Comparison of ENCODE assay signal across 9 mouse cellular contexts in the genomic region with DNA sequence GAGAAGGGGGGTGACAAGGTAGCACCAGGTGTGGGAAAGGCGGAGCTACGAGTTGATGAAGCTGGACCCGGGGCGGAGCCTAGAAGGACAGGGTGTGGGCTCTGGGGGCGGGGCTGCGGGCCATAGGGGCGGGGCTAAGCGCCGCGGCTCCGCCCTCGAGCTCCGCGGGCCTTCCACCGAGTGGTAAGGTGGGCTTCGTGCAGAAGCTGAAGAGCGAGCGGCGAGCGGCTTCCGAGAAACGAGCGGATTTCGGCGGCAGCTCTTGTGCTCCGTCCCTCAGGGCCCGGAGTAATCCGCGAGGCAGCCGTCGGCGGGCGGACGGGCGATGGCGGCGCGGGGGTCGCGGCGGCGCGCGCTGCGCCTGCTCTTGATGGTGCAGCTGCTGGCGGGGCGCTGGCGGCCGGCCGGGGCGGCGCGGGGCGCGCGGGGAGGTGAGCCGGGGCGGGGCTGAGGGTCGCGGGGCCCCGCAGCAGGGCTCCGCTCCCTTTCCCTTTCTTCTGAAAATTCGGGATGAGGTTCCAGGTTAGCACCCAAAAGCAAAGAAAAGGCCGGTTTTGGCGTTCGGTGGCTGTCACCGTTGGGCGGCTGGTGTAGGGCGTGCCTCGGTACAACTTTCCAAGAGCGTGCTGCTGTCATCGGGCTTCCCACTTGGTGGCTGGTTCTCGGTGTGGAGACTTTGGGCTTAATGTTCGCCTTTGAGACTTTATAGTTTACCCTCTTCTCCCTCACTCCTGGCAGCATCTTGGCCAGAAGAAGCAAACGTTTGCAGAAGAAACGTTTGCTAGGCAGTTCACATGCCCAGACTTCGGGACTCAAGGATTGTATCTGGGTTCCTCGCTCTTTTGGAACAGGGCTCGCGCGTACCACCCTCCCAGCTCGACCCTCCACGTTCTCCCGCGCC. TPM values are rescaled to one million over a fixed set of nuclear protein-coding genes. Genes with fewer than 3 reads are reported as not detected.
DNase-seq lines count a peak whose midpoint lies in the region; ATAC-seq lines count a peak whose summit lies in the region.
"Had no signal": no experiment of that assay in that cellular context is flagged by ENCODE, and none has a peak within 500 bp of the region (broad histone marks: within the 10 kb centered on the region; RNA-seq: fewer than 3 reads in every experiment).

No protein-coding gene starts in this region.

- H3K4me2 ChIP-seq in intestine, embryonic 14.5 days (ENCODE audit: low read length): peak overlapping the region; percentile 77
- peak overlapping the region; percentile 70 for H3K4me2 ChIP-seq in liver, embryonic 16.5 days (ENCODE audit: low read depth, low read length)
- H3K4me2 ChIP-seq in neural tube, embryonic 13.5 days: peak overlapping the region; percentile 79

- H3K4me1 ChIP-seq in forebrain, embryonic 10.5 days: peaks cover 19% of the 10 kb centered on the region
- peaks cover 8% of the 10 kb centered on the region; the same call in 1 of the 2 replicates for H3K4me1 ChIP-seq in intestine, embryonic 14.5 days (replicated peaks; ENCODE audit: control insufficient read depth, insufficient read depth, low read length)
- peaks cover 2% of the 10 kb centered on the region for H3K4me1 ChIP-seq in liver, embryonic 16.5 days (ENCODE audit: control insufficient read depth, low read depth, low read length)
- peaks cover 24% of the 10 kb centered on the region for H3K4me1 ChIP-seq in neural tube, embryonic 13.5 days (replicated peaks)

- H3K4me3 ChIP-seq in forebrain, embryonic 10.5 days: peak overlapping the region; percentile 70
- peak overlapping the region; percentile 50 for H3K4me3 ChIP-seq in intestine, embryonic 14.5 days (ENCODE audit: low read depth, low read length)
- H3K4me3 ChIP-seq in liver, embryonic 16.5 days (ENCODE audit: low read depth, low read length): peak overlapping the region; percentile 59
- peak overlapping the region; percentile 65 for H3K4me3 ChIP-seq in neural tube, embryonic 13.5 days

- H3K27me3 ChIP-seq in forebrain, embryonic 10.5 days (ENCODE audit: poor library complexity, severe bottlenecking): peaks cover 63% of the 10 kb centered on the region
- H3K27me3 ChIP-seq in intestine, embryonic 14.5 days (replicated peaks; ENCODE audit: control insufficient read depth, insufficient read depth, low read length): peaks cover 46% of the 10 kb centered on the region
- peaks cover 35% of the 10 kb centered on the region for H3K27me3 ChIP-seq in liver, embryonic 16.5 days (ENCODE audit: control insufficient read depth, insufficient read depth, low read depth, low read length)
- peaks cover 38% of the 10 kb centered on the region for H3K27me3 ChIP-seq in neural tube, embryonic 13.5 days

- H3K27ac ChIP-seq in forebrain, embryonic 10.5 days: peak overlapping the region; percentile 68; the same call in 1 of the 2 replicates
- H3K27ac ChIP-seq in intestine, embryonic 14.5 days (ENCODE audit: low read depth): no peak overlapping the region
- H3K27ac ChIP-seq in liver, embryonic 16.5 days (ENCODE audit: low read length): no peak overlapping the region
- H3K27ac ChIP-seq in neural tube, embryonic 13.5 days (replicated peaks): no peak overlapping the region

- DNase-seq in heart, adult 11 months: peak; percentile 73
- no peak for DNase-seq in heart, adult 8-10 months (ENCODE audit: low spot score)
- DNase-seq in WW6 (ENCODE audit: low read depth, low spot score): peak; percentile 49
- DNase-seq in forebrain, embryonic 10.5 days (ENCODE audit: extremely low spot score, low spot score): peak; percentile 65
- peak; percentile 81 for DNase-seq in intestine, embryonic 14.5 days (ENCODE audit: low spot score)
- no peak for DNase-seq in frontal cortex, postnatal 25 days (ENCODE audit: low spot score in 2 of 2)

- WGBS in forebrain, embryonic 10.5 days: under 1% methylated on average over 83 of the region's 85 CpGs
- WGBS in intestine, embryonic 14.5 days: under 1% methylated on average over 82 of the region's 85 CpGs
- WGBS in liver, embryonic 16.5 days (ENCODE audit: insufficient replicate concordance): under 1% methylated on average over 85 of the region's 85 CpGs
- 1% methylated on average over 74 of the region's 85 CpGs for WGBS in neural tube, embryonic 13.5 days

- peak overlapping the region; percentile 29 for H3K9ac ChIP-seq in intestine, embryonic 14.5 days (ENCODE audit: low read length)
- H3K9ac ChIP-seq in liver, embryonic 16.5 days (ENCODE audit: low read depth, low read length): no peak overlapping the region
- peak overlapping the region; percentile 68 for H3K9ac ChIP-seq in neural tube, embryonic 13.5 days

- peak; percentile 90 for ATAC-seq in intestine, embryonic 14.5 days (replicated peaks; ENCODE audit: low FRiP score, low TSS enrichment, low read depth)
- no peak for ATAC-seq in liver, embryonic 16.5 days (ENCODE audit: low read depth)
- ATAC-seq in neural tube, embryonic 13.5 days (ENCODE audit: low read depth): peak; percentile 89
- ATAC-seq: Patski had no signal

- H3K9me3 ChIP-seq in forebrain, embryonic 10.5 days: no peaks in the 10 kb centered on the region
- H3K9me3 ChIP-seq in intestine, embryonic 14.5 days (ENCODE audit: control insufficient read depth, low read length): no peaks in the 10 kb centered on the region
- H3K9me3 ChIP-seq in liver, embryonic 16.5 days (replicated peaks; ENCODE audit: control insufficient read depth, low read length): no peaks in the 10 kb centered on the region
- H3K9me3 ChIP-seq in neural tube, embryonic 13.5 days: no peaks in the 10 kb centered on the region

- no peaks in the 10 kb centered on the region for H3K36me3 ChIP-seq in forebrain, embryonic 10.5 days (replicated peaks)
- no peaks in the 10 kb centered on the region for H3K36me3 ChIP-seq in intestine, embryonic 14.5 days (ENCODE audit: control insufficient read depth, insufficient read depth, low read length)
- H3K36me3 ChIP-seq in liver, embryonic 16.5 days (ENCODE audit: control insufficient read depth, insufficient read depth): no peaks in the 10 kb centered on the region
- H3K36me3 ChIP-seq in neural tube, embryonic 13.5 days: no peaks in the 10 kb centered on the region

RNA-seq across cellular contexts. Expression of gene Chrna5, which starts 0.9 kb away (rescaled TPM):
- total RNA-seq in heart, adult 8-10 months (2022): not detected
- polyA plus RNA-seq in forebrain, embryonic 10.5 days (2016; fragmentation: Nextera tagmentation; extraction: Ambion mirVana): 0.42 TPM in 2 replicates
- 4.5 and 5.3 TPM in 2 replicates for polyA plus RNA-seq in intestine, embryonic 14.5 days (2014; fragmentation: Nextera tagmentation; extraction: Ambion mirVana)
- not detected in 2 replicates for polyA plus RNA-seq in liver, embryonic 16.5 days (2015; fragmentation: Nextera tagmentation; extraction: Ambion mirVana)
- polyA plus RNA-seq in neural tube, embryonic 13.5 days (2015; fragmentation: Nextera tagmentation; extraction: Ambion mirVana): 5.2 and 5.8 TPM in 2 replicates

RNA-seq across cellular contexts. Expression of gene AY074887, which starts 30.7 kb away (rescaled TPM):
- total RNA-seq in heart, adult 8-10 months (2022): not detected
- 0.77 and 1.1 TPM in 2 replicates for polyA plus RNA-seq in forebrain, embryonic 10.5 days (2016; fragmentation: Nextera tagmentation; extraction: Ambion mirVana)
- 1.3 and 1.6 TPM in 2 replicates for polyA plus RNA-seq in intestine, embryonic 14.5 days (2014; fragmentation: Nextera tagmentation; extraction: Ambion mirVana)
- polyA plus RNA-seq in liver, embryonic 16.5 days (2015; fragmentation: Nextera tagmentation; extraction: Ambion mirVana): 0.31 TPM in 1 of 2 replicates, not detected in the other
- 0.35 and 1.4 TPM in 2 replicates for polyA plus RNA-seq in neural tube, embryonic 13.5 days (2015; fragmentation: Nextera tagmentation; extraction: Ambion mirVana)

RNA-seq across cellular contexts. Expression of gene Psma4, which starts 31.0 kb away (rescaled TPM):
- 100 to 1,000 TPM; 112 to 128 (median 120) TPM for total RNA-seq in heart, adult 8-10 months (2022)
- polyA plus RNA-seq in forebrain, embryonic 10.5 days (2016; fragmentation: Nextera tagmentation; extraction: Ambion mirVana): 327 and 338 TPM in 2 replicates
- 285 and 292 TPM in 2 replicates for polyA plus RNA-seq in intestine, embryonic 14.5 days (2014; fragmentation: Nextera tagmentation; extraction: Ambion mirVana)
- polyA plus RNA-seq in liver, embryonic 16.5 days (2015; fragmentation: Nextera tagmentation; extraction: Ambion mirVana): 117 and 128 TPM in 2 replicates
- polyA plus RNA-seq in neural tube, embryonic 13.5 days (2015; fragmentation: Nextera tagmentation; extraction: Ambion mirVana): 316 and 329 TPM in 2 replicates

RNA-seq across cellular contexts. Expression of gene Chrna3, which starts 44.8 kb away (rescaled TPM):
- total RNA-seq in heart, adult 8-10 months (2022): not detected
- polyA plus RNA-seq in forebrain, embryonic 10.5 days (2016; fragmentation: Nextera tagmentation; extraction: Ambion mirVana): 4.9 and 5.4 TPM in 2 replicates
- polyA plus RNA-seq in intestine, embryonic 14.5 days (2014; fragmentation: Nextera tagmentation; extraction: Ambion mirVana): 20.6 and 23.9 TPM in 2 replicates
- polyA plus RNA-seq in liver, embryonic 16.5 days (2015; fragmentation: Nextera tagmentation; extraction: Ambion mirVana): 0.05 TPM in 1 of 2 replicates, not detected in the other
- 25.5 and 27.1 TPM in 2 replicates for polyA plus RNA-seq in neural tube, embryonic 13.5 days (2015; fragmentation: Nextera tagmentation; extraction: Ambion mirVana)

Comparison
In these comparisons a context has a peak if more than half of its experiments do, and no peak if none do; other contexts are left out.
1. DNase-seq: peak in heart, adult 11 months (single experiment), WW6 (single experiment), forebrain, embryonic 10.5 days (single experiment) and intestine, embryonic 14.5 days (single experiment); none in heart, adult 8-10 months (single experiment) and frontal cortex, postnatal 25 days (0 of 2).
2. Peak in every context shown above with its lines, with median percentiles within 50 percentile points of each other: H3K4me3 ChIP-seq and H3K4me2 ChIP-seq.